Mouse (Mus musculus): Measurements from ENCODE around the gene Cul9.

DNA sequence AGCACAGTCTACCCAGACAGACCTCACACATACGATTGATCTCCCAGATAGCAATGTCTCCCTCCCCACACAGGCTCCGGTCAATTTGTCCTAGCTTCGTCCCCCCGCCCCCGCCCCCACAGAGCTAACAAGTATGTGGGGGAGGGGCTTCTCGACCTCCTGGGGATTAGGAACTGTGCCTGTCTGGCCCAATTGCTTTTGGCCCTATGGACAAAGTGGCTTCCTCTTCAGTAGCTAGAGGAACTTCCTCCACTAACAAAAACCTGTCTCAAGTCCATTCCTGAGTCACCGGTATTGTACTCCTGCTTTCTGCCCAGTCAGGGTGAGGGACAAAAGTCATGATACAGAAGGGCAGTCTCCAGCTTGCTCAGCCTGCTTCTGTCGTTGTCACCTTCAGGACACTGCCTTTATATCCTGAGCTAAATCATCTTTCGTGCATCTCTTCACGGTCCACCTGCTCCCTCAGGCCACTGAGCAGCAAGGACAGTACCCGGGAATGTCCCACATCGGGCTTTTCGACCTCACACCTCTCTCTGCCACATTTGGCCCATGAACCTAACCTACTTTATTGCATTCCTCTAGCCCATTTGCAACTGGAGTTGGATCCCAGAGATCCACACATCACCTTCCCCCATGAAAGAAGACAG is 92.8 kb downstream of the Cul9 start:
- TF ChIP-seq CTCF (IDR thresholded peaks at IDR 0.05; ENCODE audit: control insufficient read depth, insufficient read depth, low read length) = no peak
- no peak for TF ChIP-seq POLR2A (IDR thresholded peaks at IDR 0.05; ENCODE audit: borderline replicate concordance, control insufficient read depth, low read depth, low read length)

Data from bone marrow, adult 2 months (tissue).